Mouse (Mus musculus): ENCODE measurements around the gene Dhcr7.

DNA sequence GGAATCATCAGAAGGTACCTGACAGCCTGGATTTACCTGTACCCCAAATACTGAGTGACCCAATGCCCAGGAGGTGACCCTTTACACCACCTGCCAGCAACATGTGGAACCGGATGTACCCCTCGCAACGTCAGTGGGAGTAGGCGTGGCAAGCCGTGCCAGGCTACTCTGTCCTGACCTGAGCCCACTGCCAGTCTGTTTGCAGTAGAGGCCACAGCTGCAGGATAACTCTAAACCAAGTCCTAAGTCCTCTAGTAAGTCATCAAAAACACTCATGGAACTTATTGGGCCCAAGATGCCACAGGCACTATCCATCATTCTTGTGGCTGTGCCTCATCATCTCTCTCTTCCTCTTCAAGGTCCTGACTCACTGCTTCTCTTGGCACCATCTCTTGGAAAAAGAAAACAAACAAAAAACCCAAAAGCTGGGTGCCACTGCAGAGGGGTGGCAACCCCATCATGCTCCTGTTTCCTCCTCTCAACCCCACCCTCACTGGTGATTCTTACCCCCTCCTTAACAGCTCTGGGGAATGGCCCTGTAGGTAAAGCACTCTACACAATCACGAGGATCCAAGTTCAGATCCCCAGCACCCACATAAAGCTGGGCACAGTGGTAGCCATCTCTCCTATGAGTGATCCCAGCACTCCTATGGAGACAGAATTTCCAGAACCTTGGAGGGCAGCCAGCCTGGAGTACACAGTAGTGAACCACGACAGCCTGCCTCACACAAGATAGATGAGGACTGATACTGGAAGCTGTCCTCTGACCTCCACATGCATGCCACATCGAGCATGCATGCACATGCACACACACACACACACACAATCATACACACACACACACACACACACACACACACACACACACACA, 21.5 kb upstream of the Dhcr7 start:
- no peak for TF ChIP-seq CTCF (IDR thresholded peaks at IDR 0.05; ENCODE audit: low read depth)
- no peak for TF ChIP-seq EP300 (optimal IDR thresholded peaks at IDR 0.05)

All from stomach, postnatal 0 days (tissue).